Comparison of ENCODE assay signal across 17 mouse cellular contexts in genomic region chr13:56223625-56224024, GRCm38 (mm10). TPM values are rescaled to one million over a fixed set of nuclear protein-coding genes. Genes with fewer than 3 reads are reported as not detected.
DNase-seq lines count a peak whose midpoint lies in the region; ATAC-seq and TF ChIP-seq lines count a peak whose summit lies in the region.
"Had no signal": no experiment of that assay in that cellular context is flagged by ENCODE, and none has a peak within 500 bp of the region (broad histone marks: within the 10 kb centered on the region; RNA-seq: fewer than 3 reads in every experiment).

No protein-coding gene starts in this region.

- no peak overlapping the region for H3K4me2 ChIP-seq in hindbrain, postnatal 0 days (ENCODE audit: low read depth, low read length)
- no peak overlapping the region for H3K4me2 ChIP-seq in embryonic facial prominence, embryonic 15.5 days (replicated peaks)
- H3K4me2 ChIP-seq: heart, embryonic 12.5 days; limb, embryonic 12.5 days had no signal

- H3K4me1 ChIP-seq in hindbrain, embryonic 10.5 days (replicated peaks): peaks cover 69% of the 10 kb centered on the region
- peaks cover 18% of the 10 kb centered on the region; the same call in 1 of the 2 replicates for H3K4me1 ChIP-seq in hindbrain, postnatal 0 days (ENCODE audit: insufficient read depth, low read length)
- H3K4me1 ChIP-seq in embryonic facial prominence, embryonic 15.5 days: peaks cover 35% of the 10 kb centered on the region

- H3K9ac ChIP-seq in hindbrain, postnatal 0 days (replicated peaks; ENCODE audit: low read length): no peak overlapping the region
- H3K9ac ChIP-seq in embryonic facial prominence, embryonic 15.5 days: no peak overlapping the region
- H3K9ac ChIP-seq: heart, embryonic 12.5 days; limb, embryonic 12.5 days had no signal

- ATAC-seq in hindbrain, postnatal 0 days: no peak
- peak; percentile 25 for ATAC-seq in embryonic facial prominence, embryonic 15.5 days (ENCODE audit: insufficient number of reproducible peaks, low FRiP score, low TSS enrichment, low read depth)
- ATAC-seq: activated CD4-positive, CD25-positive, alpha-beta regulatory T cell, adult 4 months had no signal

- peak; percentile 46 for DNase-seq in hindbrain, embryonic 10.5 days (ENCODE audit: low spot score)
- DNase-seq in hindbrain, postnatal 0 days (ENCODE audit: low spot score): no peak
- peak; percentile 17 for DNase-seq in R1 (ENCODE audit: low read depth, low spot score)
- DNase-seq in thymus, postnatal 14 days: peak; percentile 46
- no peak for DNase-seq in layer of hippocampus, adult 9-10 months (ENCODE audit: low spot score)
- no peak for DNase-seq in cerebellum, adult 8-10 months
- DNase-seq: cerebellum, adult 9-11 months; gastrocnemius, postnatal 25 days; kidney, adult 2 months; right cerebral cortex, postnatal 14 days had no signal

- no peaks in the 10 kb centered on the region for H3K36me3 ChIP-seq in hindbrain, embryonic 10.5 days
- no peaks in the 10 kb centered on the region for H3K36me3 ChIP-seq in hindbrain, postnatal 0 days (ENCODE audit: insufficient read depth, low read length)
- no peaks in the 10 kb centered on the region for H3K36me3 ChIP-seq in embryonic facial prominence, embryonic 15.5 days
- H3K36me3 ChIP-seq: heart, embryonic 12.5 days; limb, embryonic 12.5 days had no signal

- H3K27me3 ChIP-seq in hindbrain, embryonic 10.5 days (ENCODE audit: insufficient read depth, poor library complexity, severe bottlenecking): peaks cover 97% of the 10 kb centered on the region
- H3K27me3 ChIP-seq in hindbrain, postnatal 0 days (ENCODE audit: insufficient read depth, low read length): peaks cover 22% of the 10 kb centered on the region
- H3K27me3 ChIP-seq in embryonic facial prominence, embryonic 15.5 days: peaks cover 73% of the 10 kb centered on the region

- H3K27ac ChIP-seq in hindbrain, embryonic 10.5 days: peak overlapping the region; percentile 90
- no peak overlapping the region for H3K27ac ChIP-seq in hindbrain, postnatal 0 days
- no peak overlapping the region for H3K27ac ChIP-seq in embryonic facial prominence, embryonic 15.5 days (replicated peaks)
- H3K27ac ChIP-seq: limb, embryonic 12.5 days had no signal

- H3K9me3 ChIP-seq in hindbrain, embryonic 10.5 days: no peaks in the 10 kb centered on the region
- no peaks in the 10 kb centered on the region for H3K9me3 ChIP-seq in hindbrain, postnatal 0 days (ENCODE audit: low read length)
- H3K9me3 ChIP-seq in embryonic facial prominence, embryonic 15.5 days (replicated peaks): no peaks in the 10 kb centered on the region
- H3K9me3 ChIP-seq: heart, embryonic 12.5 days; limb, embryonic 12.5 days had no signal

- H3K4me3 ChIP-seq in hindbrain, embryonic 10.5 days: peak overlapping the region; percentile 29
- no peak overlapping the region for H3K4me3 ChIP-seq in hindbrain, postnatal 0 days (ENCODE audit: low read length)
- no peak overlapping the region for H3K4me3 ChIP-seq in embryonic facial prominence, embryonic 15.5 days (replicated peaks)
- H3K4me3 ChIP-seq: heart, embryonic 12.5 days; limb, embryonic 12.5 days had no signal

- no peak for TF ChIP-seq CTCF in hindbrain, postnatal 0 days (IDR thresholded peaks at IDR 0.05; ENCODE audit: low read depth)

- WGBS in hindbrain, embryonic 10.5 days: 1% methylated on average over 21 of the region's 21 CpGs
- WGBS in hindbrain, postnatal 0 days: 14% methylated on average over 21 of the region's 21 CpGs
- 13% methylated on average over 21 of the region's 21 CpGs for WGBS in embryonic facial prominence, embryonic 15.5 days

RNA-seq across cellular contexts. Expression of gene Neurog1, which starts 28.3 kb away (rescaled TPM):
- 28.4 and 33.7 TPM in 2 replicates for polyA plus RNA-seq in hindbrain, embryonic 10.5 days (2016; fragmentation: Nextera tagmentation; extraction: Ambion mirVana)
- total RNA-seq in hindbrain, postnatal 0 days (2014; rRNA removed): 0.14 and 0.42 TPM in 2 replicates
- polyA plus RNA-seq in hindbrain, postnatal 0 days (2015; fragmentation: Nextera tagmentation; extraction: Ambion mirVana): 0.10 and 0.30 TPM in 2 replicates
- 1.8 and 3.1 TPM in 2 replicates for polyA plus RNA-seq in embryonic facial prominence, embryonic 15.5 days (2015; fragmentation: Nextera tagmentation; extraction: Ambion mirVana)
- total RNA-seq: gastrocnemius, postnatal 25 days; hematopoietic stem cell, adult 5-6 weeks had no signal
- polyA plus RNA-seq: activated CD4-positive, CD25-positive, alpha-beta regulatory T cell, adult 4 months; heart, embryonic 12.5 days; kidney, adult 2 months; large intestine, adult 2 months; limb, embryonic 12.5 days; liver, embryonic 16.5 days had no signal

RNA-seq across cellular contexts. Expression of gene Tifab, which starts 44.9 kb away (rescaled TPM):
- 1.2 and 1.4 TPM in 2 replicates for polyA plus RNA-seq in hindbrain, embryonic 10.5 days (2016; fragmentation: Nextera tagmentation; extraction: Ambion mirVana)
- 0.31 TPM in 1 of 2 replicates, not detected in the other for total RNA-seq in hindbrain, postnatal 0 days (2014; rRNA removed)
- polyA plus RNA-seq in hindbrain, postnatal 0 days (2015; fragmentation: Nextera tagmentation; extraction: Ambion mirVana): 0.54 and 0.75 TPM in 2 replicates
- polyA plus RNA-seq in embryonic facial prominence, embryonic 15.5 days (2015; fragmentation: Nextera tagmentation; extraction: Ambion mirVana): 3.4 and 3.7 TPM in 2 replicates

Comparison
In these comparisons a context has a peak if more than half of its experiments do, and no peak if none do; other contexts are left out.
1. DNase-seq: peak in hindbrain, embryonic 10.5 days (single experiment), R1 (single experiment) and thymus, postnatal 14 days (single experiment); none in hindbrain, postnatal 0 days (single experiment), layer of hippocampus, adult 9-10 months (single experiment) and cerebellum, adult 8-10 months (single experiment).